Mouse (Mus musculus): ENCODE measurements around the gene Tjp1. TPM values are rescaled to one million over a fixed set of nuclear protein-coding genes. Genes with fewer than 3 reads are reported as not detected.
A peak's percentile ranks its signal among the peaks of the same experiment; 100 is the strongest.

Tjp1 gene
- polyA plus RNA-seq, 1 experiment from 2014 or later, result 26.8 TPM

- H3K9ac ChIP-seq, result no peak overlapping the region
- H3K36me3 ChIP-seq, result 0 out of 2 replicates have a peak, but pooled peaks cover 4% of the 10 kb centered on the region
- no peak overlapping the region for H3K4me2 ChIP-seq
- H3K9me3 ChIP-seq, result no peaks in the 10 kb centered on the region
- H3K4me3 ChIP-seq, result no peak overlapping the region
- no peak for ATAC-seq (ENCODE audit: low FRiP score, low read depth)
- 58% methylated on average over 2 of the region's 2 CpGs for WGBS
- H3K27ac ChIP-seq (replicated peaks), result no peak overlapping the region
- H3K27me3 ChIP-seq, result no peaks in the 10 kb centered on the region
- no peaks in the 10 kb centered on the region; the same call in 1 of the 2 replicates for H3K4me1 ChIP-seq (replicated peaks)
Observed at GRCm38 (mm10) chr7:65456031-65456430, 71.5 kb downstream of the Tjp1 start.

GRCm38 (mm10) chr7:65455208-65455607, 72.4 kb downstream of the Tjp1 start:
- Histone ChIP-seq H3K36me3 (0 out of 2 replicates have a peak, but pooled peaks cover 4% of the 10 kb centered on the region), H3K4me3 (no peak overlapping the region), H3K4me1 (replicated peaks) (no peaks in the 10 kb centered on the region; the same call in 1 of the 2 replicates), H3K9ac (no peak overlapping the region), H3K27ac (replicated peaks) (no peak overlapping the region), H3K4me2 (no peak overlapping the region), H3K27me3 (no peaks in the 10 kb centered on the region), H3K9me3 (no peaks in the 10 kb centered on the region)
- no peak for ATAC-seq (ENCODE audit: low FRiP score, low read depth)
- WGBS, result 82% methylated on average over 3 of the region's 3 CpGs

GRCm38 (mm10) chr7:65454269-65454668, 73.3 kb downstream of the Tjp1 start:
- Histone ChIP-seq H3K4me2 (no peak overlapping the region), H3K27ac (replicated peaks) (no peak overlapping the region), H3K36me3 (0 out of 2 replicates have a peak, but pooled peaks cover 4% of the 10 kb centered on the region), H3K9me3 (no peaks in the 10 kb centered on the region), H3K4me1 (replicated peaks) (no peaks in the 10 kb centered on the region; the same call in 1 of the 2 replicates), H3K4me3 (no peak overlapping the region), H3K27me3 (no peaks in the 10 kb centered on the region), H3K9ac (no peak overlapping the region)
- 14% methylated on average over 3 of the region's 3 CpGs for WGBS
- 0 out of 2 replicates have a peak, but pooled peaks have one; percentile 27 for ATAC-seq (ENCODE audit: low FRiP score, low read depth)

GRCm38 (mm10) chr7:65452246-65452645, 75.3 kb downstream of the Tjp1 start:
- 80% methylated on average over 3 of the region's 3 CpGs for WGBS

GRCm38 (mm10) chr7:65450158-65450557, 77.4 kb downstream of the Tjp1 start:
- 25% methylated on average over 5 of the region's 5 CpGs for WGBS
- Histone ChIP-seq H3K27me3 (no peaks in the 10 kb centered on the region), H3K9me3 (no peaks in the 10 kb centered on the region), H3K9ac (no peak overlapping the region), H3K4me3 (no peak overlapping the region), H3K36me3 (no peaks in the 10 kb centered on the region), H3K4me2 (no peak overlapping the region), H3K27ac (replicated peaks) (no peak overlapping the region; the same call in 1 of the 2 replicates), H3K4me1 (replicated peaks) (no peaks in the 10 kb centered on the region; the same call in 1 of the 2 replicates)
- peak; percentile 91 for ATAC-seq (ENCODE audit: low FRiP score, low read depth)

More at GRCm38 (mm10) chr7:65452246-65452645, 75.3 kb downstream of the Tjp1 start:
- H3K4me1 ChIP-seq (replicated peaks), result no peaks in the 10 kb centered on the region; the same call in 1 of the 2 replicates
- no peaks in the 10 kb centered on the region for H3K9me3 ChIP-seq
- ATAC-seq (ENCODE audit: low FRiP score, low read depth), result no peak
- no peak overlapping the region for H3K27ac ChIP-seq (replicated peaks)
- no peak overlapping the region for H3K4me2 ChIP-seq
- no peak overlapping the region for H3K4me3 ChIP-seq
- H3K27me3 ChIP-seq, result no peaks in the 10 kb centered on the region
- H3K9ac ChIP-seq, result no peak overlapping the region
- H3K36me3 ChIP-seq, result no peaks in the 10 kb centered on the region

- 91% methylated on average over 4 of the region's 4 CpGs for WGBS
- Histone ChIP-seq H3K4me3 (no peak overlapping the region), H3K9me3 (no peaks in the 10 kb centered on the region), H3K4me1 (replicated peaks) (peaks cover 4% of the 10 kb centered on the region; the same call in 1 of the 2 replicates), H3K4me2 (no peak overlapping the region), H3K36me3 (no peaks in the 10 kb centered on the region), H3K27ac (replicated peaks) (no peak overlapping the region), H3K9ac (no peak overlapping the region), H3K27me3 (no peaks in the 10 kb centered on the region)
- no peak for ATAC-seq (ENCODE audit: low FRiP score, low read depth)
Observed at GRCm38 (mm10) chr7:65441505-65441904, 86.1 kb downstream of the Tjp1 start.

GRCm38 (mm10) chr7:65439518-65439917, 88.1 kb downstream of the Tjp1 start:
- Histone ChIP-seq H3K4me2 (no peak overlapping the region), H3K4me1 (replicated peaks) (peaks cover 4% of the 10 kb centered on the region; the same call in 1 of the 2 replicates), H3K4me3 (no peak overlapping the region), H3K9ac (no peak overlapping the region), H3K27ac (replicated peaks) (no peak overlapping the region), H3K27me3 (no peaks in the 10 kb centered on the region), H3K36me3 (no peaks in the 10 kb centered on the region), H3K9me3 (no peaks in the 10 kb centered on the region)
- 75% methylated on average over 8 of the region's 8 CpGs for WGBS
- ATAC-seq (ENCODE audit: low FRiP score, low read depth), result no peak

GRCm38 (mm10) chr7:65438146-65438545, 89.4 kb downstream of the Tjp1 start:
- no peaks in the 10 kb centered on the region for H3K9me3 ChIP-seq
- H3K9ac ChIP-seq, result no peak overlapping the region
- ATAC-seq (ENCODE audit: low FRiP score, low read depth), result no peak
- H3K27ac ChIP-seq (replicated peaks), result no peak overlapping the region
- H3K4me1 ChIP-seq (replicated peaks), result peaks cover 4% of the 10 kb centered on the region; the same call in 1 of the 2 replicates
- 55% methylated on average over 5 of the region's 5 CpGs for WGBS
- no peak overlapping the region for H3K4me2 ChIP-seq
- no peaks in the 10 kb centered on the region for H3K36me3 ChIP-seq
- no peak overlapping the region for H3K4me3 ChIP-seq
- no peaks in the 10 kb centered on the region for H3K27me3 ChIP-seq

- Histone ChIP-seq H3K27ac (replicated peaks) (no peak overlapping the region), H3K36me3 (no peaks in the 10 kb centered on the region), H3K4me1 (replicated peaks) (peaks cover 4% of the 10 kb centered on the region; the same call in 1 of the 2 replicates), H3K27me3 (no peaks in the 10 kb centered on the region), H3K4me3 (no peak overlapping the region), H3K4me2 (no peak overlapping the region), H3K9me3 (no peaks in the 10 kb centered on the region), H3K9ac (no peak overlapping the region)
- WGBS, result 67% methylated on average over 3 of the region's 3 CpGs
- ATAC-seq (ENCODE audit: low FRiP score, low read depth), result no peak
Observed at GRCm38 (mm10) chr7:65436921-65437320, 90.7 kb downstream of the Tjp1 start.

- Histone ChIP-seq H3K36me3 (no peaks in the 10 kb centered on the region), H3K27ac (replicated peaks) (no peak overlapping the region)
- WGBS, result 50% methylated on average over 9 of the region's 9 CpGs
Observed at GRCm38 (mm10) chr7:65431018-65431695, 96.4 kb downstream of the Tjp1 start.

GRCm38 (mm10) chr7:65430401-65430800, 97.2 kb downstream of the Tjp1 start:
- Histone ChIP-seq H3K9me3 (no peaks in the 10 kb centered on the region), H3K27ac (replicated peaks) (no peak overlapping the region), H3K36me3 (no peaks in the 10 kb centered on the region), H3K4me2 (no peak overlapping the region), H3K4me3 (no peak overlapping the region), H3K4me1 (replicated peaks) (0 out of 2 replicates have a peak, but pooled peaks cover 4% of the 10 kb centered on the region), H3K9ac (no peak overlapping the region), H3K27me3 (no peaks in the 10 kb centered on the region)
- ATAC-seq (ENCODE audit: low FRiP score, low read depth), result no peak
- WGBS, result 28% methylated on average over 8 of the region's 8 CpGs

More at GRCm38 (mm10) chr7:65431018-65431695, 96.4 kb downstream of the Tjp1 start:
- H3K9ac ChIP-seq, result no peak overlapping the region
- H3K9me3 ChIP-seq, result no peaks in the 10 kb centered on the region
- 0 out of 2 replicates have a peak, but pooled peaks cover 4% of the 10 kb centered on the region for H3K4me1 ChIP-seq (replicated peaks)
- ATAC-seq (ENCODE audit: low FRiP score, low read depth), result no peak; the same call in 1 of the 2 replicates
- no peak overlapping the region for H3K4me3 ChIP-seq
- H3K27me3 ChIP-seq, result no peaks in the 10 kb centered on the region
- H3K4me2 ChIP-seq, result no peak overlapping the region

GRCm38 (mm10) chr7:65424519-65424918, 103.1 kb downstream of the Tjp1 start:
- H3K9ac ChIP-seq, result no peak overlapping the region
- H3K27ac ChIP-seq (replicated peaks), result no peak overlapping the region; the same call in 1 of the 2 replicates
- 69% methylated on average over 8 of the region's 8 CpGs for WGBS
- no peaks in the 10 kb centered on the region for H3K36me3 ChIP-seq
- H3K4me1 ChIP-seq (replicated peaks), result peaks cover 5% of the 10 kb centered on the region
- no peaks in the 10 kb centered on the region for H3K27me3 ChIP-seq
- 0 out of 2 replicates have a peak, but pooled peaks have one; percentile 40 for ATAC-seq (ENCODE audit: low FRiP score, low read depth)
- no peaks in the 10 kb centered on the region for H3K9me3 ChIP-seq
- no peak overlapping the region for H3K4me2 ChIP-seq
- H3K4me3 ChIP-seq, result no peak overlapping the region

Data from hindbrain, embryonic 15.5 days (tissue).